Comparison of ENCODE assay signal across 9 mouse cellular contexts in genomic region chr9:21469032-21470024, GRCm38 (mm10). TPM values are rescaled to one million over a fixed set of nuclear protein-coding genes. Genes with fewer than 3 reads are reported as not detected.
DNase-seq lines count a peak whose midpoint lies in the region; ATAC-seq and TF ChIP-seq lines count a peak whose summit lies in the region.
"Had no signal": no experiment of that assay in that cellular context is flagged by ENCODE, and none has a peak within 500 bp of the region (broad histone marks: within the 10 kb centered on the region; RNA-seq: fewer than 3 reads in every experiment).

No protein-coding gene starts in this region.

- H3K4me2 ChIP-seq in stomach, postnatal 0 days (replicated peaks; ENCODE audit: low read depth), result no peak overlapping the region
- H3K4me2 ChIP-seq: limb, embryonic 13.5 days had no signal

- no peaks in the 10 kb centered on the region for H3K4me1 ChIP-seq in stomach, postnatal 0 days (replicated peaks; ENCODE audit: control insufficient read depth, insufficient read depth)
- H3K4me1 ChIP-seq: limb, embryonic 13.5 days had no signal

- intact Hi-C loops in gastrocnemius, adult 2 months (cut with DNase I), result loop anchor here (2.0 to 5.0 kb wide), 2 partner anchors 53 to 172 kb away; no protein-coding TSS in a partner anchor

- H3K27me3 ChIP-seq in stomach, postnatal 0 days (ENCODE audit: control insufficient read depth, insufficient read depth, low read length), result no peaks in the 10 kb centered on the region
- H3K27me3 ChIP-seq: limb, embryonic 13.5 days had no signal

- no peak overlapping the region for H3K27ac ChIP-seq in gastrocnemius, adult 2 months
- no peak overlapping the region for H3K27ac ChIP-seq in stomach, postnatal 0 days (replicated peaks)
- H3K27ac ChIP-seq: limb, embryonic 13.5 days had no signal

- ATAC-seq in erythroid progenitor cell, adult 5-6 weeks (replicated peaks; ENCODE audit: low FRiP score, poor library complexity, severe bottlenecking), result peak; percentile 53; the same call in 1 of the 2 replicates
- ATAC-seq in stomach, postnatal 0 days (ENCODE audit: low FRiP score, low TSS enrichment), result peak; percentile 30

- DNase-seq in gastrocnemius, adult 2 months, result peak; percentile 64
- no peak for DNase-seq in gastrocnemius, postnatal 25 days
- peak; percentile 36 for DNase-seq in A20 (ENCODE audit: low read depth, low spot score)
- peak; percentile 61 for DNase-seq in adrenal gland, adult 2 months
- peak; percentile 65 to 81 for DNase-seq in kidney, postnatal 36 days
- peak; percentile 71 for DNase-seq in lung, postnatal 14 days
- peak; percentile 53 for DNase-seq in stomach, postnatal 0 days (ENCODE audit: low spot score)

- TF ChIP-seq CTCF in gastrocnemius, adult 2 months (IDR thresholded peaks at IDR 0.05), result peak; percentile 79
- peak; percentile 73 for TF ChIP-seq CTCF in stomach, postnatal 0 days (IDR thresholded peaks at IDR 0.05; ENCODE audit: low read depth)

- 78% methylated on average over 19 of the region's 20 CpGs for WGBS in stomach, postnatal 0 days

- no peaks in the 10 kb centered on the region for H3K9me3 ChIP-seq in stomach, postnatal 0 days (ENCODE audit: control insufficient read depth, low read length)
- H3K9me3 ChIP-seq: limb, embryonic 13.5 days had no signal

- peaks cover 26% of the 10 kb centered on the region for H3K36me3 ChIP-seq in stomach, postnatal 0 days (ENCODE audit: control insufficient read depth, insufficient read depth, low read length)

- no peak overlapping the region for H3K4me3 ChIP-seq in gastrocnemius, adult 2 months
- no peak overlapping the region for H3K4me3 ChIP-seq in stomach, postnatal 0 days (ENCODE audit: low read depth, low read length)
- H3K4me3 ChIP-seq: limb, embryonic 13.5 days had no signal

- H3K9ac ChIP-seq in stomach, postnatal 0 days (ENCODE audit: low read length), result no peak overlapping the region
- H3K9ac ChIP-seq: limb, embryonic 13.5 days had no signal

- no peak for TF ChIP-seq EP300 in stomach, postnatal 0 days (optimal IDR thresholded peaks at IDR 0.05)

RNA-seq across cellular contexts. Expression of gene Tmed1, which starts 40.7 kb away (rescaled TPM):
- total RNA-seq in gastrocnemius, adult 2 months (2021), result 10 to 100 TPM; 28.9 to 35.8 TPM
- 10 to 100 TPM; 27.6 to 28.1 TPM for total RNA-seq in gastrocnemius, postnatal 25 days (2021)
- 10 to 100 TPM; 22.6 to 36.6 TPM for total RNA-seq in adrenal gland, adult 2 months (2021)
- 34.9 and 36.4 TPM in 2 replicates for polyA plus RNA-seq in adrenal gland, adult 2 months (2012; rRNA removed)
- total RNA-seq in erythroid progenitor cell, adult 5-6 weeks (2015; ENCODE audit: low replicate concordance), result 6.7 TPM in 1 of 2 replicates, not detected in the other
- total RNA-seq in erythroid progenitor cell, adult 5-6 weeks (2017; ENCODE audit: low replicate concordance), result 1.8 and 2.0 TPM in 2 replicates
- 40.7 and 41.0 TPM in 2 replicates for polyA plus RNA-seq in stomach, postnatal 0 days (2015; fragmentation: Nextera tagmentation; extraction: Ambion mirVana)

RNA-seq across cellular contexts. Expression of gene Dnm2, which starts 44.6 kb away (rescaled TPM):
- 10 to 100 TPM; 38.2 to 41.8 TPM for total RNA-seq in gastrocnemius, adult 2 months (2021)
- total RNA-seq in gastrocnemius, postnatal 25 days (2021), result 10 to 100 TPM; 39.9 to 41.6 TPM
- total RNA-seq in adrenal gland, adult 2 months (2021), result 100 to 1,000 TPM in 1 of 2 experiments, 10 to 100 TPM in 1; 99.0 to 134 TPM
- 328 and 381 TPM in 2 replicates for polyA plus RNA-seq in adrenal gland, adult 2 months (2012; rRNA removed)
- 129 and 138 TPM in 2 replicates for total RNA-seq in erythroid progenitor cell, adult 5-6 weeks (2015; ENCODE audit: low replicate concordance)
- total RNA-seq in erythroid progenitor cell, adult 5-6 weeks (2017; ENCODE audit: low replicate concordance), result 181 and 184 TPM in 2 replicates
- 76.0 and 78.4 TPM in 2 replicates for polyA plus RNA-seq in stomach, postnatal 0 days (2015; fragmentation: Nextera tagmentation; extraction: Ambion mirVana)

RNA-seq across cellular contexts. Expression of gene AB124611, which starts 56.6 kb away (rescaled TPM):
- total RNA-seq in gastrocnemius, adult 2 months (2021), result 1 to 10 TPM in 1 of 2 experiments, under 1 TPM in 1; 0.74 to 1.3 TPM
- total RNA-seq in gastrocnemius, postnatal 25 days (2021), result under 1 TPM; 0.56 to 0.67 TPM
- 1 to 10 TPM; 1.4 to 2.3 TPM for total RNA-seq in adrenal gland, adult 2 months (2021)
- 1.7 and 2.8 TPM in 2 replicates for polyA plus RNA-seq in adrenal gland, adult 2 months (2012; rRNA removed)
- total RNA-seq in erythroid progenitor cell, adult 5-6 weeks (2015; ENCODE audit: low replicate concordance), result 35.0 and 42.3 TPM in 2 replicates
- 17.2 and 18.6 TPM in 2 replicates for total RNA-seq in erythroid progenitor cell, adult 5-6 weeks (2017; ENCODE audit: low replicate concordance)
- polyA plus RNA-seq in stomach, postnatal 0 days (2015; fragmentation: Nextera tagmentation; extraction: Ambion mirVana), result 1.8 and 2.0 TPM in 2 replicates

RNA-seq across cellular contexts. Expression of gene Qtrt1, which starts 57.7 kb away (rescaled TPM):
- 1 to 10 TPM; 7.0 to 8.4 TPM for total RNA-seq in gastrocnemius, adult 2 months (2021)
- total RNA-seq in gastrocnemius, postnatal 25 days (2021), result 1 to 10 TPM; 5.3 to 7.7 TPM
- 10 to 100 TPM; 13.1 to 15.9 TPM for total RNA-seq in adrenal gland, adult 2 months (2021)
- 23.4 and 28.6 TPM in 2 replicates for polyA plus RNA-seq in adrenal gland, adult 2 months (2012; rRNA removed)
- total RNA-seq in erythroid progenitor cell, adult 5-6 weeks (2015; ENCODE audit: low replicate concordance), result 4.7 TPM in 1 of 2 replicates, not detected in the other
- total RNA-seq in erythroid progenitor cell, adult 5-6 weeks (2017; ENCODE audit: low replicate concordance), result 0.98 and 4.0 TPM in 2 replicates
- polyA plus RNA-seq in stomach, postnatal 0 days (2015; fragmentation: Nextera tagmentation; extraction: Ambion mirVana), result 27.9 and 30.8 TPM in 2 replicates

Comparison
In these comparisons a context has a peak if more than half of its experiments do, and no peak if none do; other contexts are left out.
1. RNA of gene AB124611, which starts 56.6 kb away (total RNA-seq): 17.2 to 42.3 TPM in erythroid progenitor cell, adult 5-6 weeks; 1.4 to 2.3 TPM in adrenal gland, adult 2 months, 0.74 to 1.3 TPM in gastrocnemius, adult 2 months and 0.56 to 0.67 TPM in gastrocnemius, postnatal 25 days; every median in the first group is over 4 times any median in the second.